Mouse (Mus musculus) heart, embryonic 11.5 days (tissue): ENCODE measurements around the gene Igdcc3. TPM values are rescaled to one million over a fixed set of nuclear protein-coding genes. Genes with fewer than 3 reads are reported as not detected.
A peak's percentile ranks its signal among the peaks of the same experiment; 100 is the strongest.

Experiments used
- ATAC-seq: fragments of 200-750 bp; cut with Nextera tagmentation; replicated peaks from 2 replicates; pipeline ENCODE4 v1.8.0; 2017; ENCODE audit warnings: moderate library complexity; ENCODE audit not compliant: insufficient number of reproducible peaks, low FRiP score, low TSS enrichment
- H3K27ac ChIP-seq: fragments of 300-500 bp; sonication (generic); 2 replicates; pipeline ENCODE4 v1.5.1; 2014; ENCODE audit warnings: mild to moderate bottlenecking, low read depth, low read length
- H3K27me3 ChIP-seq: fragments of 300-500 bp; sonication (generic); 2 replicates; pipeline ENCODE4 v1.6.1; 2014; ENCODE audit warnings: mild to moderate bottlenecking, low read length, mixed read lengths; ENCODE audit not compliant: control insufficient read depth, insufficient read depth
- H3K36me3 ChIP-seq: fragments of 300-500 bp; sonication (generic); 2 replicates; pipeline ENCODE4 v1.6.1; 2014; ENCODE audit warnings: mild to moderate bottlenecking, low read length, moderate library complexity, mixed read lengths; ENCODE audit not compliant: control insufficient read depth, insufficient read depth
- H3K4me1 ChIP-seq: fragments of 300-500 bp; sonication (generic); 2 replicates; pipeline ENCODE4 v1.6.1; 2014; ENCODE audit warnings: low read length; ENCODE audit not compliant: control insufficient read depth, insufficient read depth
- H3K4me2 ChIP-seq: fragments of 300-500 bp; sonication (generic); 2 replicates; pipeline ENCODE4 v1.6.1; 2014; ENCODE audit warnings: mild to moderate bottlenecking, moderate library complexity
- H3K4me3 ChIP-seq: fragments of 300-500 bp; sonication (generic); 2 replicates; pipeline ENCODE4 v1.5.1; 2014; ENCODE audit warnings: low read depth, low read length
- H3K9ac ChIP-seq: fragments of 300-500 bp; sonication (generic); 2 replicates; pipeline ENCODE4 v1.6.1; 2014; ENCODE audit warnings: mild to moderate bottlenecking, low read depth, low read length, moderate library complexity
- H3K9me3 ChIP-seq: fragments of 300-500 bp; sonication (generic); replicated peaks from 2 replicates; pipeline ENCODE4 v1.6.1; 2016; ENCODE audit warnings: low read length; ENCODE audit not compliant: control insufficient read depth
- WGBS: fragments of 180-500 bp; shearing (Covaris S2); extraction: QIAGEN DNeasy Blood & Tissue Kit; methylation state at CpG from one replicate; pipeline ENCODE4 v1.1.7; 2014; ENCODE audit not compliant: insufficient replicate concordance; 5-methylcytosine and 5-hydroxymethylcytosine counted together
- polyA plus RNA-seq: library from polyadenylated mRNA; unstranded; fragments of >200 nt; fragmentation: Nextera tagmentation; extraction: Ambion mirVana; gene quantifications from 2 replicates; pipeline ENCODE4 v1.2.1, GENCODE M21; 2014

Igdcc3 gene
- 6.3 and 6.8 TPM in 2 replicates for polyA plus RNA-seq

DNA sequence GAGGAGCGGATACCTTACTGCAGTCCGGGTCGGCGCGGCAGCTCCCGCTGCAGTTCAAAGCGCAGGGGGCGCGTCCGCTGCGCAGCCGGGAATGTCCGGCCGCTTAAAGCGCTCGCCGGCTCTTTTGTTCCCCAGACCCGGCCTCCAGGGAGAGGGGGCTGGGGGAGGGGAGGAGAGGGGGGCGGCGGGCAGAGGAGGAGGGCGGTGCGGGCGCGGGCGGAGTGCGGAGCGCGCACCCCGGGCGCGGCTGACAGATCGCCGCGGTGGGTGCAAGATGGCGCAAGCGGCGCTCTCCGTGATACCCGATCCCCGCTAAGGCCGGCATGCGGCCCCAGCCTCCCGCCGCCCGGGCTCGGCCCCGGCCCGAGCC, at the start of gene Igdcc3:
TSS of gene Igdcc3 (plus strand) at position 254 of the 370 bp plus-strand sequence.
- WGBS, result under 1% methylated on average over 35 of the region's 48 CpGs
- ATAC-seq, result peak; percentile 68
- Histone ChIP-seq H3K9ac (peak within 1 kb of the TSS; percentile 71), H3K27me3 (peaks cover 8% of the 10 kb centered on the region; the same call in 1 of the 2 replicates), H3K4me1 (0 out of 2 replicates have a peak, but pooled peaks cover 5% of the 10 kb centered on the region), H3K4me3 (peak within 1 kb of the TSS; percentile 68), H3K9me3 (no peaks in the 10 kb centered on the region), H3K4me2 (peak within 1 kb of the TSS; percentile 98), H3K27ac (peak within 1 kb of the TSS; percentile 55), H3K36me3 (no peaks in the 10 kb centered on the region)

DNA sequence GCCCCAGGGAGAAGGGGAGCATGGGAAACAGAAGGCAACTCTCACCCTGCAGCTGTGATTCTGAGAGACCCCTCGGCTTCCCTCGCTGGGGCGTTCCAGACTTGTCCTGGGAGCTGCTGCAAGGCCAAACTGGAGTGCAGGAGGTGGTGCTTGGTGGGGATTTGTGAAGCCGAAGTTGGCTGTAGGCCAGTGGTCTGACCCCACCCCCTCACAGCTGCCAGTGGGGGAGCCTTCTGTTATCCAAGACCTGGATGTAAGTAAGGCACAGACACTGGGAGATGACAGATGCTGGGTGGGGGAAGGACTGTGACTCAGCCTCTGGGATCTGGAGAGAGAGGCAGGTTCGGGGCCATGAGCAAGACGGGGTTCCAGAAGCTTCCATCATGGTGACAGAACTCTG, 46.8 kb upstream of the Igdcc3 start:
- H3K4me3 ChIP-seq, result no peak overlapping the region
- no peak overlapping the region for H3K27ac ChIP-seq
- ATAC-seq, result peak; percentile 43; the same call in 1 of the 2 replicates
- WGBS, result 31% methylated on average over 6 of the region's 6 CpGs
- peak overlapping the region; percentile 2; the same call in 1 of the 2 replicates for H3K4me2 ChIP-seq
- no peaks in the 10 kb centered on the region for H3K9me3 ChIP-seq
- H3K27me3 ChIP-seq, result no peaks in the 10 kb centered on the region
- no peaks in the 10 kb centered on the region for H3K36me3 ChIP-seq
- peak overlapping the region; percentile 0; the same call in 1 of the 2 replicates for H3K9ac ChIP-seq
- 0 out of 2 replicates have a peak, but pooled peaks cover 2% of the 10 kb centered on the region for H3K4me1 ChIP-seq

DNA sequence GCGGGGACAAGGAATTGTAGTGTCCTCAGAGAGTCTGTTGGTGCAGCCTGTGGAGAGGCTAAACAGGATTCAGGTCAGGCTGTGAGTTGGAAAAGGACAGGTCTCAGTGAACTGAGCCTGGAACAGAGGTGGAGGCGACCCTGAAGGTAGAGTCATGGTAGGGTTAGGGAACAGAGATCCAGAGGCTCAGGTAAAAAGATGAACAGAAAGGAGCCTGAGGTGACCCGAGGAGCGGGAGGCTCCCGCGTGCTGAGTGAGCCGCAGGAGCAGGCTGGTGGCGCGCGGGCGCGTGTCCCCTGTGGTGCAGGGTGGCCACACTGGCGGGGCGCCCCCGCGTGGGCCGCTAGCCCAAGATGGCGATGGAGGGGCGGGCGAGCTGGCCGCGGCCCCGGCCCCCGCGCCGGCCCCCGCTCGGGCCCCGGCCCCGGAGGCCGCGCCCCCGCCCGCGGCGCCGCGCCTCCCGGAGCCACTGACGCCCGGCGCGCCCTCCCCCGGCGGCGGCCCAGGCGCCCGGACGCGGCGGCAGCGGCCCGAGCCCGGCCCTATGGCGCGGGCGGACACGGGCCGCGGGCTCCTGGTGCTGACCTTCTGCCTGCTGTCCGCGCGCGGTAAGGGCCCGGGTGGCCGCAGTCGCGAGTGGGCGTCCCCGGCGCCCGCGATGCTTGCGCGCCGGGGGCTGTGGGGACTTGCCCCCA, 39.9 kb upstream of the Igdcc3 start, which contains the start of gene Igdcc4:
TSS of gene Igdcc4 (plus strand) at position 496 of the 695 bp plus-strand sequence.
- Histone ChIP-seq H3K27me3 (peaks cover 5% of the 10 kb centered on the region; the same call in 1 of the 2 replicates), H3K4me3 (peak within 1 kb of the TSS; percentile 76), H3K9ac (peak within 1 kb of the TSS; percentile 72), H3K27ac (no peak within 1 kb of the TSS), H3K36me3 (no peaks in the 10 kb centered on the region), H3K4me1 (0 out of 2 replicates have a peak, but pooled peaks cover 3% of the 10 kb centered on the region), H3K4me2 (peak within 1 kb of the TSS; percentile 86), H3K9me3 (0 out of 2 replicates have a peak, but pooled peaks cover 3% of the 10 kb centered on the region)
- ATAC-seq, result no peak
- WGBS, result 2% methylated on average over 38 of the region's 76 CpGs

DNA sequence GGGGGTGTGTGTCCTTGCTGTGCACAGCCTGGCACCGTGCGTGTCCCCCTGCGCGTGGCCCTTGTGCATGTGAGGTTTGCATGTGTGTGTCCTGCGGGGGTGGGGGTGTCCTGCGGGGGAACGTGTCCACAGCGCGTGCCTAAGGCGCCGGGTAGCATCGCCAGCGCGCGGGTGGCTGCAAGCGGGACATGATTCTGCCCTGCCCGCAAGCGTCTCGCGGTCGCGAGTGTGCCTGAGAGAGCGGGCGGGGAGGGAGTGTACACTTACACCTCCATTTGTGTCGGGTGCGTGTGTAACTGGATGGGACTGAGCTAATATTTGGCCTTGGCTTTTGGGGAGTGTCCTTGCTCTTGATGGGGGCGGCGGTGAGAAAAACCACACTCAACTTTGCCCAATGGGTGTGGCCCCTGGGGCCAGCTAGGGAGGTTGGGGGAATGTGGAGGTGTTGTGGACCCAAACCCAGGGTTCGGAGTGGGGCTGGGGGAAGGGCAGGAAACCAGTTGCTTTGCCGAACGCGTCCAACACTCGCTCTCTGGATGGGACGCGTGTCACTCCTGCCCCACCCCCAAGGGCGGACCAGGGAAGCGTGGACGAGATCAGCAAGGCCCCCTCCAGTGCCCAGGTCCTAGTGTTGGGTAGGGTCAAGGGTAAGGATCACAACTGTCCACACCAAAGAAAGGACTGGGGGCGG, 39.2 kb upstream of the Igdcc3 start:
- WGBS, result under 1% methylated on average over 39 of the region's 39 CpGs
- H3K4me1 ChIP-seq, result 0 out of 2 replicates have a peak, but pooled peaks cover 3% of the 10 kb centered on the region
- peak overlapping the region; percentile 86 for H3K4me2 ChIP-seq

DNA sequence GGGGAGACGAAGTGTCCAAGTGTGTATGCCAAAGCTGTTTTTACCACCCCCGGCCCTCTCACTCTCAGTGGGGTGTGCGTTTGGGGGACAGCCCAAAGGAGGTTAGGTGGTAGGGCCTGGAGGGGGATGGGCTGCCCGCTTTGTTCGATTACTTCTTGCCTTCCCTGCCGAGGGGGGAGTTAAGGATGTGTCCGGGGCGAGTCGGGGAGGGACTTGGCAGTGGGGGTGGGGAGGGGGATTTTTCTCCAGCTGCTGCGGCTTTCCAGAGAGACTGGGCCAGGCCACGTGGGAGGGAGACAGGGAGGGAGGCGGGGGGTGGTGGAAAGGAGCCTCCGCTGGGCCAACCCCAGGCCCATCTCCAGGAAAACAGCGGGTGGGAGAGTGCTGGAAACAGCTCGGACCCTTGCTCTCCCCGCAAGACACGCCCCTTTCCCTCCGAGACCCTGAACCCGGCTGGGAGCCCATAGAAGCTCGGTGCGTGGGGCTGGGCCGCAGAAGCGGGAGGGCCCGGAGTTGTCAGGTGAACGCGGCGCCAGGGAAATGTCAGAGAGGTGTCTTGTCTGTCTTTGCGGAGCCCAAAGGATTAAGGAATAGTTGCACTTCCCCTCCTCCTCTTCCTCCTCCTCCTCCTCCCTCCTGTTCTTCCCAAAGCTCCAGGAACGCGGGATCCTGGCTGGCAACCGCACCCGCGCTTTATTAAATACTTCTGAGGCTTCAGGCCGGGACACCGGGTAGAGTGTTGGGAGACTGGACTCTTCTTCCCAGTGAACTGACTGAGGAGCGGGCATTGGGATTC, 38.4 kb upstream of the Igdcc3 start:
- WGBS, result 4% methylated on average over 29 of the region's 36 CpGs
- H3K27ac ChIP-seq, result no peak overlapping the region
- ATAC-seq, result peak; percentile 64

More for the DNA sequence above, 39.2 kb upstream of the Igdcc3 start:
- no peak overlapping the region for H3K27ac ChIP-seq
- peak; percentile 28; the same call in 1 of the 2 replicates for ATAC-seq
- no peaks in the 10 kb centered on the region for H3K36me3 ChIP-seq
- peaks cover 5% of the 10 kb centered on the region; the same call in 1 of the 2 replicates for H3K27me3 ChIP-seq
- peak overlapping the region; percentile 72 for H3K9ac ChIP-seq
- 0 out of 2 replicates have a peak, but pooled peaks cover 3% of the 10 kb centered on the region for H3K9me3 ChIP-seq
- peak overlapping the region; percentile 76 for H3K4me3 ChIP-seq

DNA sequence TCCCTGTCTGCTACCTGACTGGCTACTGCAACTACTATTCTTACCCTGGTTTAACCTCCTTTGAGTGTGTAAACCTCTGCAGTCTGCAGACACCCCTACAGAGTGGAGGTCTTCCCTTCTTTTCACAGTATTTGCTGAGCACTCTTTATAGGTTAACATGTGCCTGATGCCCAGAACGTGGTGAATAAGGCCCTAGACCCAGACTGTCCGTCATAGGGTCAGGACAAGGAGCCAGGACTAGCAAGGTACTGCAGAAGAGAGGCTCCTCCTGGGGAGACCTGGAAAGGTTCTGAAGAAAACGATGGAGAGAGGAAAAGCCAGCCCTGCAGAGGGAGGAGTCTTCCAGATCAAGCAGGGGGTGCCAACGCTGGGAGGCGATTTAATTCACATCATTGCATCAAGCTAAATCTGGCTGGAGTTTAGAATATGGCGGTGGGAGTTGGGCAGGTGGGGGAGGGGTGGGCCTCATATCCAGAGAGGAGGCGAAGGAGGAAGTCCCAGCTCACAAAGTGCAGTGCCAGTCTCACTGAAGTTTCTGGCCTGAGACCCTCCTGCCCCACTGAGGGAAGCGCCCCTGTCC, 37.7 kb upstream of the Igdcc3 start:
- no peaks in the 10 kb centered on the region for H3K36me3 ChIP-seq
- peak overlapping the region; percentile 76 for H3K4me3 ChIP-seq
- no peak overlapping the region for H3K27ac ChIP-seq
- H3K9me3 ChIP-seq, result 0 out of 2 replicates have a peak, but pooled peaks cover 3% of the 10 kb centered on the region
- no peak for ATAC-seq
- 0 out of 2 replicates have a peak, but pooled peaks cover 3% of the 10 kb centered on the region for H3K4me1 ChIP-seq
- no peak overlapping the region for H3K9ac ChIP-seq
- peak overlapping the region; percentile 86 for H3K4me2 ChIP-seq
- peaks cover 5% of the 10 kb centered on the region; the same call in 1 of the 2 replicates for H3K27me3 ChIP-seq
- WGBS, result 32% methylated on average over 8 of the region's 8 CpGs

More for the DNA sequence above, 38.4 kb upstream of the Igdcc3 start:
- peak overlapping the region; percentile 72 for H3K9ac ChIP-seq
- peak overlapping the region; percentile 76 for H3K4me3 ChIP-seq
- H3K4me1 ChIP-seq, result 0 out of 2 replicates have a peak, but pooled peaks cover 3% of the 10 kb centered on the region
- peak overlapping the region; percentile 86 for H3K4me2 ChIP-seq
- 0 out of 2 replicates have a peak, but pooled peaks cover 3% of the 10 kb centered on the region for H3K9me3 ChIP-seq
- H3K36me3 ChIP-seq, result no peaks in the 10 kb centered on the region
- peaks cover 5% of the 10 kb centered on the region; the same call in 1 of the 2 replicates for H3K27me3 ChIP-seq

DNA sequence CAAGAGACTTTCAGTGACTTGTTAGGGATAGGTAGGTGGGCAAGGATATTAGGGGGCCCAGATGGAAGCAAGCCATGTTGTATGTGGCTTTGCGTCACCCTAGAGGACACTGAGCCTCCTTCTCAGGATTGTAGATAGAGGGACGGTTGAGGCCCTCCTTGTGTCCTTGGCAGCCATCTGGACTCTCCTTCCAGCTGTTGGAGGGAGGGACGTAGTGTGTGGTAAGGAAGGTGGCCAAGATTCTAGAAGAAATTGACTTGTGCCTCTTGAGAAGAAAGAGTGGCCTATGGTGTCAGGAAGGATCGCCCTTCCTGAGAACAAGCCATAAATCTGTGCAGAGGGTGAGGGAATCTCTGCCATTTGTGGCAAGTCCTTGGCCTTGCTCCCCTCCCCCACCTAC, 34.2 kb upstream of the Igdcc3 start:
- WGBS, result 78% methylated on average over 4 of the region's 4 CpGs
- no peaks in the 10 kb centered on the region for H3K36me3 ChIP-seq
- H3K4me1 ChIP-seq, result peaks cover 13% of the 10 kb centered on the region; the same call in 1 of the 2 replicates
- no peak overlapping the region for H3K27ac ChIP-seq
- no peak overlapping the region for H3K9ac ChIP-seq
- H3K4me2 ChIP-seq, result no peak overlapping the region
- H3K27me3 ChIP-seq, result peaks cover 8% of the 10 kb centered on the region; the same call in 1 of the 2 replicates
- no peaks in the 10 kb centered on the region for H3K9me3 ChIP-seq
- no peak for ATAC-seq
- no peak overlapping the region for H3K4me3 ChIP-seq
